In the genomic region with DNA sequence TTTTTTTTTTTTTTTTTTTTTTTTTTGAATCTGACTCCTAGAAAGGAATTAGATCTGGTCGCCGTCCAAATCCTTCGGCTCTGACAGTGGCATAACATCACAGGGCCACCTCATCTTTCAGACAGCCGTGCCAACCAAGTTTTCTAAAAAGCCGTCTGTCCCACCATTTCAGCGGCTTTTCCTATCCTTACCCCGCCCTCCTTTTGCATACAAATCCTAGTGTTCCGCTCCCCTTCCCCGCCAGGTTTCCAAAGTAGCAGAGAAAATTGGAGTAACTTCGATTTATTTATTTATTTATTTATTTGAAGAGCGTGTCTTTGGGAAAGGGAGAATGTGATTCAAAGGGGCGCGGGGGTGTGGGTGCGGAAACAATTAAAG, we compare ENCODE assay signal across 8 mouse cellular contexts. TPM values are rescaled to one million over a fixed set of nuclear protein-coding genes. Genes with fewer than 3 reads are reported as not detected.
DNase-seq lines count a peak whose midpoint lies in the region; ATAC-seq and TF ChIP-seq lines count a peak whose summit lies in the region.

No protein-coding gene starts in this region.

- intact Hi-C loops in gastrocnemius, adult 2 months (cut with DNase I), result loop anchor here (10.0 kb wide), 1 partner anchor 258 kb away; no protein-coding TSS in a partner anchor

- ATAC-seq in forebrain, embryonic 14.5 days, result no peak; the same call in 1 of the 2 replicates
- ATAC-seq in liver, embryonic 12.5 days, result no peak
- no peak for ATAC-seq in megakaryocyte-erythroid progenitor cell, adult 5-6 weeks (replicated peaks; ENCODE audit: low FRiP score, low TSS enrichment, poor library complexity, severe bottlenecking)

- no peaks in the 10 kb centered on the region for H3K9me3 ChIP-seq in forebrain, embryonic 14.5 days (replicated peaks; ENCODE audit: control insufficient read depth, low read length)
- H3K9me3 ChIP-seq in liver, embryonic 12.5 days (replicated peaks), result no peaks in the 10 kb centered on the region

- TF ChIP-seq CTCF in gastrocnemius, adult 2 months (IDR thresholded peaks at IDR 0.05), result no peak

- H3K4me1 ChIP-seq in forebrain, embryonic 14.5 days (ENCODE audit: control insufficient read depth, insufficient read depth, low read length), result peaks cover 7% of the 10 kb centered on the region; the same call in 1 of the 2 replicates
- peaks cover 17% of the 10 kb centered on the region; the same call in 1 of the 2 replicates for H3K4me1 ChIP-seq in liver, embryonic 12.5 days

- peak overlapping the region; percentile 99 for H3K9ac ChIP-seq in forebrain, embryonic 14.5 days (ENCODE audit: low read length)
- no peak overlapping the region for H3K9ac ChIP-seq in liver, embryonic 12.5 days

- H3K4me3 ChIP-seq in gastrocnemius, adult 2 months, result peak overlapping the region; percentile 93
- H3K4me3 ChIP-seq in forebrain, embryonic 14.5 days (ENCODE audit: low read depth, low read length), result peak overlapping the region; percentile 94
- peak overlapping the region; percentile 64; the same call in 1 of the 2 replicates for H3K4me3 ChIP-seq in liver, embryonic 12.5 days

- 1% methylated on average over 14 of the region's 14 CpGs for WGBS in forebrain, embryonic 14.5 days
- WGBS in liver, embryonic 12.5 days (ENCODE audit: insufficient replicate concordance), result 8% methylated on average over 14 of the region's 14 CpGs

- no peaks in the 10 kb centered on the region for H3K27me3 ChIP-seq in forebrain, embryonic 14.5 days (replicated peaks; ENCODE audit: control insufficient read depth, insufficient read depth, low read length)
- H3K27me3 ChIP-seq in liver, embryonic 12.5 days (replicated peaks), result peaks cover 60% of the 10 kb centered on the region

- no peaks in the 10 kb centered on the region for H3K36me3 ChIP-seq in forebrain, embryonic 14.5 days (ENCODE audit: control insufficient read depth, insufficient read depth, low read length)
- no peaks in the 10 kb centered on the region for H3K36me3 ChIP-seq in liver, embryonic 12.5 days

- H3K4me2 ChIP-seq in forebrain, embryonic 14.5 days (ENCODE audit: low read length), result peak overlapping the region; percentile 69
- H3K4me2 ChIP-seq in liver, embryonic 12.5 days, result peak overlapping the region; percentile 87

- H3K27ac ChIP-seq in gastrocnemius, adult 2 months, result no peak overlapping the region
- H3K27ac ChIP-seq in forebrain, embryonic 14.5 days (ENCODE audit: low read depth, low read length), result peak overlapping the region; percentile 100
- H3K27ac ChIP-seq in liver, embryonic 12.5 days, result no peak overlapping the region

- no peak for DNase-seq in gastrocnemius, adult 2 months
- DNase-seq in gastrocnemius, adult 8-10 months (ENCODE audit: low spot score in 2 of 2), result no peak
- DNase-seq in ZHBTc4 (ENCODE audit: low read depth, low spot score), result peak; percentile 44
- peak; percentile 85 for DNase-seq in forebrain, embryonic 14.5 days (ENCODE audit: low spot score)
- DNase-seq in thymus, adult 18-20 months, result no peak
- DNase-seq in spleen, postnatal 36 days (ENCODE audit: low spot score in 2 of 2), result no peak

RNA-seq across cellular contexts. Expression of gene Mpped2, which starts 0.7 kb away (rescaled TPM):
- 1 to 10 TPM; 2.6 to 8.5 TPM for total RNA-seq in gastrocnemius, adult 2 months (2021)
- 1 to 10 TPM; 3.4 to 6.9 (median 4.0) TPM for total RNA-seq in gastrocnemius, adult 8-10 months (2022)
- polyA plus RNA-seq in forebrain, embryonic 14.5 days (2014; fragmentation: Nextera tagmentation; extraction: Ambion mirVana), result 164 and 167 TPM in 2 replicates
- polyA plus RNA-seq in liver, embryonic 12.5 days (2016; fragmentation: Nextera tagmentation; extraction: Ambion mirVana), result 5.3 and 6.7 TPM in 2 replicates
- total RNA-seq in megakaryocyte-erythroid progenitor cell, adult 5-6 weeks (2014; fragmentation: Nextera tagmentation), result 1.9 and 17.1 TPM in 2 replicates
- 0.57 TPM in 1 of 2 replicates, not detected in the other for total RNA-seq in megakaryocyte-erythroid progenitor cell, adult 5-6 weeks (2017)

Comparison
In these comparisons a context has a peak if more than half of its experiments do, and no peak if none do; other contexts are left out.
1. DNase-seq: peak in ZHBTc4 (single experiment) and forebrain, embryonic 14.5 days (single experiment); none in gastrocnemius, adult 2 months (single experiment), gastrocnemius, adult 8-10 months (0 of 2), thymus, adult 18-20 months (0 of 2) and spleen, postnatal 36 days (0 of 2).
2. Peak in every context shown above with its lines, with median percentiles within 50 percentile points of each other: H3K4me3 ChIP-seq.